Mouse (Mus musculus): ENCODE data around the gene Bsn.

DNA sequence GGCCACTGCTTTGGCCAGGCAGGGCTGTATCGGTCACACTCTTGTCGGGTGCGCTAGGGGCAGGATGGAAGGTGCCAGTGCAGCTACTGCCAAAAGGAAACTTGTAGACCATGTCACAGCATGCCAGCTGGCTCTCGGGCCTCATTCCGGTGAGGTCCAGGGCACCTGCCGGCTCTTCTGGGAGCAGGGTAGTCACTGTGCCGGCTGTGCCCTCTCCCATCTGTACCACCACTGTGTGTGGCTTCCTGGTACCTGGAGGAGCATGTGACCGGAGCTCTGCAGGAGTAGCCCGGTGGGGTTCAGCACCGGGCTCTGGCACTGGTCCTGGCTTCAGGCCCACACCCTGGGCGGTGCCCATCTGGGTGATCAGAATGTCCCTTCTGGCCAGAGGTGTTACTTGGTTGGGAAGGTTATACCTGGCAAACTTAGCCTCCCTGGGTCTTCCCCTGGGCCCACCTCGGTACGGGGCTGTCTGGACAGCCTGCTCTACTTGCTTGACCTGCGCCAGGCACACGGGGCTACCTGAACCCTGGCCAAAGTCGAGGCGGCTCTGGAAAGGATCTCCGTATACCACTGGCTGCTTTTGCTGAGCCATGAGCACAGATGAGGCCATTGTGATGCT lies 77.4 kb downstream of the Bsn start:
- TF ChIP-seq CTCF (IDR thresholded peaks at IDR 0.05; ENCODE audit: low read depth), result no peak
- no peak for TF ChIP-seq EP300 (IDR thresholded peaks at IDR 0.05; ENCODE audit: low read depth)

Data from liver, postnatal 0 days (tissue).